Mouse (Mus musculus) midbrain, embryonic 11.5 days (tissue): ENCODE data around the gene Olfr110. TPM values are rescaled to one million over a fixed set of nuclear protein-coding genes. Genes with fewer than 3 reads are reported as not detected.
"Not testable (repeated sequence)": the region's sequence is repeated elsewhere in the genome, so short reads cannot be mapped to it uniquely, and the experiment has no call there.

ENCODE experiments used
- ATAC-seq: fragments of 200-750 bp; cut with Nextera tagmentation; 2 replicates; pipeline ENCODE4 v1.8.0; 2017; ENCODE audit warnings: moderate TSS enrichment, moderate library complexity; ENCODE audit not compliant: low FRiP score
- DNase-seq: peaks from one replicate; pipeline ENCODE4 v3.0.0; 2015; ENCODE audit warnings: low spot score; ENCODE audit errors: missing footprints
- H3K27ac ChIP-seq: fragments of 300-500 bp; sonication (generic); 2 replicates; pipeline ENCODE4 v1.5.1; 2014; ENCODE audit warnings: low read depth, low read length
- H3K27me3 ChIP-seq: fragments of 300-500 bp; sonication (generic); 2 replicates; pipeline ENCODE4 v1.6.1; 2014; ENCODE audit warnings: mild to moderate bottlenecking, low read length, moderate library complexity, mixed read lengths; ENCODE audit not compliant: control insufficient read depth, insufficient read depth
- H3K36me3 ChIP-seq: fragments of 300-500 bp; sonication (generic); 2 replicates; pipeline ENCODE4 v1.6.1; 2014; ENCODE audit warnings: mild to moderate bottlenecking, low read length, moderate library complexity, mixed read lengths; ENCODE audit not compliant: control insufficient read depth, insufficient read depth
- H3K4me1 ChIP-seq: fragments of 300-500 bp; sonication (generic); 2 replicates; pipeline ENCODE4 v1.6.1; 2014; ENCODE audit warnings: low read length; ENCODE audit not compliant: control insufficient read depth, insufficient read depth
- H3K4me2 ChIP-seq: fragments of 300-500 bp; sonication (generic); 2 replicates; pipeline ENCODE4 v1.6.1; 2014; ENCODE audit warnings: mild to moderate bottlenecking, moderate library complexity
- H3K4me3 ChIP-seq: fragments of 300-500 bp; sonication (generic); 2 replicates; pipeline ENCODE4 v1.5.1; 2014; ENCODE audit warnings: low read depth, low read length
- H3K9ac ChIP-seq: fragments of 300-500 bp; sonication (generic); 2 replicates; pipeline ENCODE4 v1.6.1; 2014; ENCODE audit warnings: low read length
- H3K9me3 ChIP-seq: fragments of 300-500 bp; sonication (generic); 2 replicates; pipeline ENCODE4 v1.6.1; 2016; ENCODE audit warnings: low read length; ENCODE audit not compliant: control insufficient read depth
- WGBS: fragments of 180-500 bp; shearing (Covaris S2); extraction: QIAGEN DNeasy Blood & Tissue Kit; methylation state at CpG from one replicate; pipeline ENCODE4 v1.1.7; 2014; 5-methylcytosine and 5-hydroxymethylcytosine counted together
- polyA plus RNA-seq: library from polyadenylated mRNA; unstranded; fragments of >200 nt; fragmentation: Nextera tagmentation; extraction: Ambion mirVana; gene quantifications from 2 replicates; pipeline ENCODE4 v1.2.1, GENCODE M21; 2014

The Olfr110 gene
- not detected in 2 replicates for polyA plus RNA-seq

DNA sequence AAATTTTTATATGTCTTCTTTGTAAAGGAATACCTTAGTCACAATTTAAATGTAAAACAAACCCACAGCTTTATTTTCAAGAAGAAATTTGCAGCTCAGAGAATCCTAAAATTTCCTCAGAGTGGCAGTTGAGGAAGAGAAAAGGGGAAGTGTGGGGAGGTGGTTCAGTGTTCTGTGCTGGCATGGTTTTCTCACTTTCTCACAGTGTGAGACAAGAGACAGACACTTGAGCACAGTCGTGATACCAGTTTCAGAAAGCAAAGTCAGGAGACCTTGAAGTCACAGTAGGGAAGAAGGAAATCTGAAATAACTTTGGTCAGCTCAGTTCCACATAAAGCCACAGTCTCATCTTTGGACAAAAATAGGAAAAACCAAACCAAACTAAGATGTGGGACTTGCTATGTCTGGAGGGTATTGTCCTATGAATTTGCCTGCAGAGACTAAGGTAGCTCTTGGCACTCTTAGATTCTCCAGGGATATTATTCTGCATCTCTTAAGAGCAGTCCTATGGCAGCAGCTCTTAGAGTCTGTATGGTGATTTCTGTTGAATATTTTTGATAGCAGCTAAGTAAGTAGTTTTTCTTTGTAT lies at the start of gene Olfr110:
Gene Olfr110, plus strand, starts transcription at position 539 of the 589 bp plus-strand sequence.
- Histone ChIP-seq H3K4me3 (no peak within 1 kb of the TSS), H3K27ac (no peak within 1 kb of the TSS), H3K27me3 (no peaks in the 10 kb centered on the region), H3K4me2 (no peak within 1 kb of the TSS), H3K36me3 (no peaks in the 10 kb centered on the region), H3K9ac (no peak within 1 kb of the TSS), H3K4me1 (no peaks in the 10 kb centered on the region), H3K9me3 (no peaks in the 10 kb centered on the region)
- 52% methylated on average over 1 of the region's 1 CpGs for WGBS
- no peak for DNase-seq
- ATAC-seq, result no peak

DNA sequence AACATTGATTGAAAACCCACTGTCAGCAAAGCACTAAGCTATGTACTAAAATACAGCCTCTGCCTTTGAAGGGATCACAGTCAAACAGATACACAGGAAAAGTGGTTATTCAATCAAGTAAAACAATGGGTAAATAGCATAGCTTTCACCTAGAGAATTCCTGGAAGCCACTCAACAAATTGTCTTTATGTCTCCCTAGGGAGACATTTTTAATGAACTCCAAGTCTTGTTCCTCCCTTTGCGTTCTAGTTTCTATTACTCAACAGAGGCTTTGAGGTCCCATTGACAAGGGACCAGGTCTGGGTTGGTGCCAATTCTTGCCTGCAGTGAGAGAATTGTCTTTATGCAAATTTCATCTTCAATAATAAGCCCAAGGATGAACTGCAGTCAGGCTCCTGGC lies 47.1 kb upstream of the Olfr110 start, which contains the start of gene Olfr108:
Gene Olfr108, plus strand, starts transcription at position 301 of the 400 bp plus-strand sequence.
- H3K4me3 ChIP-seq, result no peak within 1 kb of the TSS
- H3K27me3 ChIP-seq, result no peaks in the 10 kb centered on the region
- no peaks in the 10 kb centered on the region for H3K36me3 ChIP-seq
- no peaks in the 10 kb centered on the region for H3K4me1 ChIP-seq
- H3K4me2 ChIP-seq, result no peak within 1 kb of the TSS
- no peak for ATAC-seq
- DNase-seq, result no peak
- H3K9ac ChIP-seq, result no peak within 1 kb of the TSS
- no peaks in the 10 kb centered on the region for H3K9me3 ChIP-seq
- no peak within 1 kb of the TSS for H3K27ac ChIP-seq
- WGBS, result 86% methylated on average over 1 of the region's 1 CpGs

DNA sequence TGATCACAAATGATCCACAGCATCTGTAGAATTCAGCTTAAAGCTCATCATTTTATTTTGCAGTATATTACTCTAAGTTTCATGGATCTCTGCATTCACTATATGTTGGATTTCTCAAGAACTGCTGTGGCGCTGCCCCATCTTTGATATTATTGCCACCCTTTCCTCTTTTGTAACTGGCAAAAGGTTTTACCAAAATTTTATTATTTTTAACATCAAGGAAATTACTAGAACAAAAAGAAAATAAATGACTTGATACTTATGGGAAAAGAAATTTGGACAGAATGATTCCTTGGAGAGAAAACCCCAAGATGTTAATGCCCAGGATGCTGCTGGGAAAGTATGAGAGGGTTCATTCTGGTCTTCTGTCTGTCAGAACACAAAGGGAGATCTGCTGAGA lies 33.7 kb upstream of the Olfr110 start, which contains the start of gene Olfr109:
Gene Olfr109, plus strand, starts transcription at position 301 of the 400 bp plus-strand sequence.
- no peak for ATAC-seq

DNA sequence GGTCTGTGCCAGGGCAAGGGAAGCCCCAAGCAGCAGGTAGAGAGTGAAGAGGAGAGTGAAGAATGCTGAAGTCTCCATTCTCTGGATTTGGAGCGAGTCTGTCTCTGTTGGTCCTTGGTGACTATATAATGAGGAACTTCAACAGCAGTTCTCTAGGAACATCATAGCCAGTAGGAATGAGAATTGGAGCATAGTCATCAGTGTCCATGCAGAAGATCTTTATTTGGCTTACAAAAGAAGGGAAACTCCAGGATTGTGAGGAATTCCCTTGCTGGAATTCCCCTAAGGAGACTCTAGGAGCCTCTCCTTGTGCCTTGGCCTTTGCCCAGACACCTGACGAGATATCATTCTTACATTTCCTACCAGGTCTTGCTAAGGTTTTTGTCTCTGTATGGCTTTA lies 8.8 kb upstream of the Olfr110 start, which contains the start of gene H2-M2:
Gene H2-M2, minus strand, starts transcription at position 101 of the 400 bp plus-strand sequence.
- H3K9ac ChIP-seq, result no peak within 1 kb of the TSS
- H3K4me1 ChIP-seq, result no peaks in the 10 kb centered on the region
- H3K4me3 ChIP-seq, result no peak within 1 kb of the TSS
- no peak within 1 kb of the TSS for H3K27ac ChIP-seq
- H3K36me3 ChIP-seq, result no peaks in the 10 kb centered on the region
- H3K9me3 ChIP-seq, result no peaks in the 10 kb centered on the region
- 81% methylated on average over 2 of the region's 2 CpGs for WGBS
- no peak within 1 kb of the TSS for H3K4me2 ChIP-seq
- no peaks in the 10 kb centered on the region for H3K27me3 ChIP-seq
- ATAC-seq (no peak), DNase-seq (no peak)

More for the DNA sequence above, 33.7 kb upstream of the Olfr110 start, which contains the start of gene Olfr109:
- Histone ChIP-seq H3K36me3 (no peaks in the 10 kb centered on the region), H3K27ac (no peak within 1 kb of the TSS), H3K4me2 (no peak within 1 kb of the TSS), H3K9ac (no peak within 1 kb of the TSS), H3K27me3 (no peaks in the 10 kb centered on the region), H3K4me3 (no peak within 1 kb of the TSS), H3K9me3 (no peaks in the 10 kb centered on the region), H3K4me1 (no peaks in the 10 kb centered on the region)
- WGBS, result 87% methylated on average over 1 of the region's 1 CpGs
- no peak for DNase-seq

DNA sequence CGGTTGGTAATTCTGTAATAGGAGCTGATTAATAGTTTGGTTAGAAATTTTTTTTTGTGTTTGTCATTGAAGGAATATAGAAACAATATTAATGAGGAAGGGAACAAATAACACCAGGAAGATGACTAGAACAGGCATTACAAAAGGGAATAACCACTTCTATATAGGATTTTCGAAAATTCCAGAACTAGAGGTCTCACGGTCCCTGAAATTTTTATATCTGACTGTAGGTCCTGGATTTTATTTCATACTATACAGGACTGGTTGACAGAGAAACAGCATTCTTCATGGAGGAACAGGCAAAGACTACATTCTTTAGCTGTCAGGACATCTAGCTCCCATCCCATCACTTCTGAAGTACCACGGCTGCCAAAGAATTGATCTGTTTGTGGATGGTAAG lies 15.5 kb downstream of the Olfr110 start, which contains the start of gene Olfr111:
Gene Olfr111, plus strand, starts transcription at position 301 of the 400 bp plus-strand sequence.
- ATAC-seq (no peak), DNase-seq (no peak)
- no peaks in the 10 kb centered on the region for H3K36me3 ChIP-seq
- no peak within 1 kb of the TSS for H3K4me3 ChIP-seq
- H3K27ac ChIP-seq, result no peak within 1 kb of the TSS
- H3K9me3 ChIP-seq, result no peaks in the 10 kb centered on the region
- H3K9ac ChIP-seq, result no peak within 1 kb of the TSS
- no peaks in the 10 kb centered on the region for H3K4me1 ChIP-seq
- H3K27me3 ChIP-seq, result no peaks in the 10 kb centered on the region
- WGBS, result 90% methylated on average over 4 of the region's 4 CpGs
- H3K4me2 ChIP-seq, result no peak within 1 kb of the TSS

DNA sequence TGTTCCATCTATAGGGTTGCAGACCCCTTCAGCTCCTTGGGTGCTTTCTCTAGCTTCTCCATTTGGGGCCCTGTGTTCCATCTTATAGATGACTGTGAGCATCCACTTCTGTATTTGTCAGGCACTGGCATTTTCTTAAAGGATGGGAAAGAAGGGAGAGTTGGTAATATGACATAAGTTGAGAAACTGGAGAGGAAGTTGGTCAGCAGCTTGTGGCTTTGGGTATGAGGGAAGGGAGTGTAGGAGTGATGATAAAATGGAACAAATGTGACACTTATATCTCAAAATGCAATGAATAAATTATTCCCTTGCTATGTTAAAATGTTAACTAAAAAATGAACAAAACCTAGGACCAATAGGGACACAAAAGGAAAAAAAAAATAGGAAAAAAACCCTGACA lies 32.3 kb downstream of the Olfr110 start:
- H3K9ac ChIP-seq, DNase-seq, H3K4me2 ChIP-seq, H3K27me3 ChIP-seq, H3K36me3 ChIP-seq, H3K27ac ChIP-seq, ATAC-seq, H3K4me1 ChIP-seq, H3K9me3 ChIP-seq, H3K4me3 ChIP-seq: not testable (repeated sequence)

DNA sequence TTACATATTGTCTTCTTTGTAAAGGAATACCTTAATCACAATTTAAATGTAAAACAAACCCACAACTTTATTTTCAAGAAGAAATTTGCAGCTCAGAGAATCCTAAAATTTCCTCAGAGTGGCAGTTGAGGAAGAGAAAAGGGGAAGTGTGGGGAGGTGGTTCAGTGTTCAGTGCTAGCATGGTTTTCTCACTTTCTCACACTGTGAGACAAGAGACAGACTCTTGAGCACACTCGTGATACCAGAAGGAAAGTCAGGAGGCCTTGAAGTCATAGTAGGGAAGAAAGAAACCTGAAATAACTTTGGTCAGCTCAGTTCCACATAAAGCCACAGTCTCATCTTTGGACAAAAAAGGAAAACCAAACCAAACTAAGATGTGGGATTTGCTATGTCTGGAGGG lies 33.2 kb downstream of the Olfr110 start:
- ATAC-seq, H3K4me3 ChIP-seq, H3K4me2 ChIP-seq, H3K27ac ChIP-seq, DNase-seq, H3K36me3 ChIP-seq, H3K4me1 ChIP-seq, H3K9me3 ChIP-seq, H3K9ac ChIP-seq, H3K27me3 ChIP-seq: not testable (repeated sequence)
- 71% methylated on average over 1 of the region's 1 CpGs for WGBS

DNA sequence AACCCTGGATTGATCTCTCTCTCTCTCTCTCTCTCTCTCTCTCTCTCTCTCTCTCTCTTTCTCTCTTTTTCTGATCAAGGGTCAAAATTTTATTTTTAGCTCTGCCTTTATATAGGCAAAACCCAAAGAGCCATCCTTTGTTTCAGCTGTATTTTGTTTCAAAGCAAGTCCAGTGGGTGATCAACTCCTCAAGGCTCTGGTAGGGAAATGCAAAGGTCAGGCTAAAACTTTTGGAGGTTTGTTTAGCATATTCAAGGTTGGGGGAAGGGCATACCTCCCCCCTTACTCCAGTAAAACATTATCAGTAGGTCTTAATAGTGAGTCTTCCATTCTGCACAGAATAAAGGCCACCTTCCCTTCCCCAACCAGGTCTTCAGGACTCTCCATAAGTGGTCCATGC lies 42.9 kb downstream of the Olfr110 start:
- Histone ChIP-seq H3K4me2 (no peak overlapping the region), H3K27me3 (no peaks in the 10 kb centered on the region), H3K4me1 (no peaks in the 10 kb centered on the region), H3K9me3 (no peaks in the 10 kb centered on the region), H3K9ac (no peak overlapping the region), H3K4me3 (no peak overlapping the region), H3K36me3 (no peaks in the 10 kb centered on the region), H3K27ac (no peak overlapping the region)
- ATAC-seq (no peak), DNase-seq (no peak)

DNA sequence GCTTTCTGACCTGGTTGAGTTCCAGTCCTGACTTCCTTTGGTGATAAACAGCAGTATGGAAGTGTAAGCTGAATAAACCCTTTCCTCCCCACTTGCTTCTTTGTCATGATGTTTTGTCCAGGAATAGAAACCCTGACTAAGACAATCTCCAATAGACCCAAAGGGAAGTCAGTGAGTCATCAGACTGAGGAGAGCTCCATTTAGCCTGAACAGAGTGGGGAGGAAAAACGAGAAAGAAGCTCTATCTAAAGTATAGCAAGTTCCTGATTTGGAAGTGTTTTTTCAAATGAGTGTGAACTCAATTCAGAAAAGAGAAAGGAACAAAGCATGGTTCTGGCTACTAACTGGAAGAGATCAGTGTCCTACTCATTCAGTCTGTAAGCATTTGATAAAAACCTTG lies 46.1 kb downstream of the Olfr110 start:
- not testable (repeated sequence) for H3K9me3 ChIP-seq, H3K36me3 ChIP-seq, H3K9ac ChIP-seq, ATAC-seq, H3K4me3 ChIP-seq, H3K4me2 ChIP-seq, H3K4me1 ChIP-seq, H3K27me3 ChIP-seq, H3K27ac ChIP-seq, DNase-seq
- 69% methylated on average over 1 of the region's 1 CpGs for WGBS
